Mouse (Mus musculus) gastrocnemius, postnatal 4 days (tissue): Measurements from ENCODE around the gene Rnf220. TPM values are rescaled to one million over a fixed set of nuclear protein-coding genes. Genes with fewer than 3 reads are reported as not detected.

Experiments
- DNase-seq, 2 experiments: peaks; one replicate each; pipeline ENCODE4 v3.0.0; 2021 to 2022; ENCODE audit warnings: low spot score in 2 of 2, mixed read lengths in 2 of 2
- total RNA-seq, 2 experiments: library from RNA; stranded (reverse); gene quantifications; 2 replicates each; pipeline ENCODE4 v1.2.3; 2021

Rnf220 gene
- total RNA-seq, 2 experiments from 2014 or later: 65.9 to 69.9 TPM

- DNase-seq: no peak
These were observed 57.9 kb downstream of the Rnf220 start for GRCm38 (mm10) chr4:117438919-117439318.

- no peak for DNase-seq
These were observed 58.8 kb downstream of the Rnf220 start for GRCm38 (mm10) chr4:117438064-117438463.

- no peak for DNase-seq
These were observed 59.7 kb downstream of the Rnf220 start for GRCm38 (mm10) chr4:117436995-117437660.

- DNase-seq: no peak
These were observed 62.5 kb downstream of the Rnf220 start for GRCm38 (mm10) chr4:117434336-117434735.

- DNase-seq: no peak
These were observed 67.2 kb downstream of the Rnf220 start for GRCm38 (mm10) chr4:117429604-117430003.

GRCm38 (mm10) chr4:117427540-117427939 is 69.3 kb downstream of the Rnf220 start:
- DNase-seq: no peak

- no peak for DNase-seq
These were observed 75.8 kb downstream of the Rnf220 start for GRCm38 (mm10) chr4:117421077-117421476.

- no peak for DNase-seq
These were observed 80.0 kb downstream of the Rnf220 start for GRCm38 (mm10) chr4:117416827-117417226.

- no peak for DNase-seq
These were observed 86.8 kb downstream of the Rnf220 start for GRCm38 (mm10) chr4:117410049-117410410.

GRCm38 (mm10) chr4:117409144-117410048 is 87.5 kb downstream of the Rnf220 start:
- DNase-seq: no peak

GRCm38 (mm10) chr4:117407945-117408344 is 88.9 kb downstream of the Rnf220 start:
- no peak for DNase-seq

GRCm38 (mm10) chr4:117405999-117406398 is 90.9 kb downstream of the Rnf220 start:
- DNase-seq: no peak

- no peak for DNase-seq
These were observed 91.6 kb downstream of the Rnf220 start for GRCm38 (mm10) chr4:117405211-117405610.

- DNase-seq: no peak
These were observed 93.4 kb downstream of the Rnf220 start for GRCm38 (mm10) chr4:117403411-117403810.

- DNase-seq: no peak
These were observed 99.7 kb downstream of the Rnf220 start for GRCm38 (mm10) chr4:117397128-117397527.

GRCm38 (mm10) chr4:117393027-117393426 is 103.8 kb downstream of the Rnf220 start:
- no peak for DNase-seq

- no peak for DNase-seq
These were observed 104.5 kb downstream of the Rnf220 start for GRCm38 (mm10) chr4:117392391-117392790.

GRCm38 (mm10) chr4:117391966-117392365 is 104.9 kb downstream of the Rnf220 start:
- DNase-seq: no peak

- DNase-seq: no peak
These were observed 105.7 kb downstream of the Rnf220 start for GRCm38 (mm10) chr4:117390850-117391795.

GRCm38 (mm10) chr4:117389264-117390054 is 107.4 kb downstream of the Rnf220 start:
- no peak for DNase-seq
